Mouse (Mus musculus) heart, postnatal 0 days (tissue): ENCODE data around the gene Igf1r. TPM values are rescaled to one million over a fixed set of nuclear protein-coding genes. Genes with fewer than 3 reads are reported as not detected.
A peak's percentile ranks its signal among the peaks of the same experiment; 100 is the strongest.

ENCODE experiments used
- ATAC-seq: fragments of 200-750 bp; cut with Nextera tagmentation; 2 replicates; pipeline ENCODE4 v1.8.0; 2017; ENCODE audit warnings: low read depth, moderate number of reproducible peaks, moderate library complexity; ENCODE audit not compliant: insufficient read depth
- DNase-seq: peaks from one replicate; pipeline ENCODE4 v3.0.0-alpha.2; 2016; ENCODE audit warnings: low spot score
- H3K27ac ChIP-seq: fragments of 300-500 bp; sonication (generic); 2 replicates; pipeline ENCODE4 v1.5.1; 2014; ENCODE audit warnings: low read depth, mild to moderate bottlenecking
- H3K27me3 ChIP-seq: fragments of 300-500 bp; sonication (generic); 2 replicates; pipeline ENCODE4 v1.6.1; 2014; ENCODE audit warnings: low read length, mixed read lengths; ENCODE audit not compliant: control insufficient read depth, insufficient read depth
- H3K36me3 ChIP-seq: fragments of 300-500 bp; sonication (generic); replicated peaks from 2 replicates; pipeline ENCODE4 v1.6.1; 2014; ENCODE audit warnings: low read length, mixed read lengths; ENCODE audit not compliant: control insufficient read depth, insufficient read depth
- H3K4me1 ChIP-seq: fragments of 300-500 bp; sonication (generic); 2 replicates; pipeline ENCODE4 v1.6.1; 2014; ENCODE audit warnings: antibody characterized with exemption; ENCODE audit not compliant: control insufficient read depth, insufficient read depth
- H3K4me2 ChIP-seq: fragments of 300-500 bp; sonication (generic); 2 replicates; pipeline ENCODE4 v1.6.1; 2014; ENCODE audit warnings: low read depth, mild to moderate bottlenecking, low read length, moderate library complexity
- H3K4me3 ChIP-seq: fragments of 300-500 bp; sonication (generic); 2 replicates; pipeline ENCODE4 v1.5.1; 2014; ENCODE audit warnings: low read depth, low read length
- H3K9ac ChIP-seq: fragments of 300-500 bp; sonication (generic); replicated peaks from 2 replicates; pipeline ENCODE4 v1.6.1; 2014; ENCODE audit warnings: low read depth, low read length, mixed read lengths
- H3K9me3 ChIP-seq: fragments of 300-500 bp; sonication (generic); replicated peaks from 2 replicates; pipeline ENCODE4 v1.6.1; 2016; ENCODE audit warnings: low read length; ENCODE audit not compliant: control insufficient read depth
- CTCF ChIP-seq: IDR thresholded peaks from 2 replicates; pipeline ENCODE4 v1.5.1; 2016; ENCODE audit warnings: antibody characterized with exemption, control low read depth, low read depth
- EP300 ChIP-seq: IDR thresholded peaks from 2 replicates; pipeline ENCODE4 v1.6.1; 2016; ENCODE audit warnings: antibody characterized with exemption, low read depth
- WGBS: fragments of 180-500 bp; shearing (Covaris S2); extraction: QIAGEN DNeasy Blood & Tissue Kit; methylation state at CpG from one replicate; pipeline ENCODE4 v1.1.7; 2014; 5-methylcytosine and 5-hydroxymethylcytosine counted together
- polyA plus RNA-seq: library from polyadenylated mRNA; unstranded; fragments of >200 nt; fragmentation: Nextera tagmentation; extraction: Ambion mirVana; gene quantifications from 2 replicates; pipeline ENCODE4 v1.2.1, GENCODE M21; 2015
- total RNA-seq: library from RNA; depleted of rRNA; stranded (reverse); fragments of >200 nt; gene quantifications from 2 replicates; pipeline ENCODE4 v1.2.3, GENCODE M21; 2014; ENCODE audit warnings: low replicate concordance

The Igf1r gene
- total and polyA plus RNA-seq, 2 experiments from 2014 or later = 8.8 to 41.8 TPM

DNA sequence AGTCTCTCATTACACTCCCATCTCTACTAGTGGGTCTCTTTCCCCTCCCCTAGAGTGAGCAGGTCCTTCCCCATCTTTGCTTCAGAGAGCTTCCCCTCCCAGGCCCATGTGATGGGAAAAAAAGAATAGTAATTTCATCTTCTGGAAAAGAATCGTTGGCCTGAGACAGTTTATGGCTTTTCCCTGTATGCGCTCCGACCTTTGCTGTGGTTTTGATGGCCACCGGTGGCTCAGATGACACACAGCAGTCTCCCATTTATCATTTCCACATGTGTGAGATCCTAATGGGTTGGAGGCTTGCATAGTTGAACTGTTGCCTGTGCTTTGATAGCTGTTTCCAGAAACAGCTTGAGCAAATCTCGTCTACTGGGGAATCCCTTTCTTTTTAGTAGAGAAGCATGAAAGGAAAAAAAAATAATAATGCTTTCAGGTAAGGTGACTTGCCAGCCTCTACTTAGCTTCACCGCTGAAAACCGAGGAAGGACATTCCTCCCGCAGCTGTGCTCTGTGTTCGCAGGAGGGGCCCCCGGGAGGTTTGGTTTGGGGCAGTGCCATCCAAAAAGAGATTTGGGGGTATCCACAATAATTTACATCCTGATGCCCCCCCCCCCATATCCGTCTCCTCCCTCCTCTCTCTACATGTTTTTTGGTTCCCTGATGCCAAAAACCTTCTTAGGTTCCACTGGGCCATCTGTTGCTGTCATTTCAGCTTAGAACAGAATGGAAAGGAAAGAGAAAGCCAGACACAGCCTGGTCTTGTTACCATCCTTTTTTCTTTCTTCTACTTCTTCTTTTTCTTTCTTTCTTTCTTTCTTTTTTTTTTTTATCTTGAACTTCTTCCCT lies 324.6 kb downstream of the Igf1r start:
- 65% methylated on average over 11 of the region's 11 CpGs for WGBS
- Histone ChIP-seq H3K9ac (no peak overlapping the region), H3K27me3 (peaks cover 7% of the 10 kb centered on the region; the same call in 1 of the 2 replicates), H3K4me2 (peak overlapping the region; percentile 73; the same call in 1 of the 2 replicates), H3K4me1 (peaks cover 10% of the 10 kb centered on the region), H3K9me3 (no peaks in the 10 kb centered on the region), H3K4me3 (no peak overlapping the region; the same call in 1 of the 2 replicates), H3K27ac (0 out of 2 replicates have a peak overlapping the region, but pooled peaks have one; percentile 11), H3K36me3 (no peaks in the 10 kb centered on the region)
- no peak for DNase-seq
- ATAC-seq = no peak
- no peak for TF ChIP-seq CTCF
- TF ChIP-seq EP300 = no peak

DNA sequence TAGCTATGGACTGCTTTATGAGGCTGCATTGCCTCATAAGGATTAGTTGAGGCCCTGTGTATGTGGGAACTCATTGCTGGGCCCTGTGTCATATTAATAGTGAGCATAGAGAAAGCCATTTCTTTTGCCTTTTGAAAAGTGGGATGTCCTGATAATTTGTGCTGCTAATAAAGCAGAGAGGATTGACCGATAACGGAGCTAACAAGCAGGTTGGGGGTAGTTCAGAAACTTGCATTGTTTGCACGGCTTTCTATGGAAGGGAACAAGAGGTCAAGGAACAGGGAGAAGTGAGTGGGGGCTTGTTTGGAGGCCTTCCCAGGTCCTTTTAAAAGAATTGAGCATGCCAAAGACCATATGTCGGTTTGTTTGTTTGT lies 325.3 kb downstream of the Igf1r start:
- no peak for TF ChIP-seq EP300
- no peak for TF ChIP-seq CTCF
- H3K4me1 ChIP-seq = peaks cover 10% of the 10 kb centered on the region
- no peak overlapping the region for H3K4me3 ChIP-seq
- H3K27ac ChIP-seq = no peak overlapping the region
- peaks cover 7% of the 10 kb centered on the region; the same call in 1 of the 2 replicates for H3K27me3 ChIP-seq
- no peak overlapping the region for H3K9ac ChIP-seq
- DNase-seq (no peak), ATAC-seq (no peak)
- no peak overlapping the region; the same call in 1 of the 2 replicates for H3K4me2 ChIP-seq
- 88% methylated on average over 4 of the region's 4 CpGs for WGBS
- no peaks in the 10 kb centered on the region for H3K36me3 ChIP-seq
- H3K9me3 ChIP-seq = no peaks in the 10 kb centered on the region

DNA sequence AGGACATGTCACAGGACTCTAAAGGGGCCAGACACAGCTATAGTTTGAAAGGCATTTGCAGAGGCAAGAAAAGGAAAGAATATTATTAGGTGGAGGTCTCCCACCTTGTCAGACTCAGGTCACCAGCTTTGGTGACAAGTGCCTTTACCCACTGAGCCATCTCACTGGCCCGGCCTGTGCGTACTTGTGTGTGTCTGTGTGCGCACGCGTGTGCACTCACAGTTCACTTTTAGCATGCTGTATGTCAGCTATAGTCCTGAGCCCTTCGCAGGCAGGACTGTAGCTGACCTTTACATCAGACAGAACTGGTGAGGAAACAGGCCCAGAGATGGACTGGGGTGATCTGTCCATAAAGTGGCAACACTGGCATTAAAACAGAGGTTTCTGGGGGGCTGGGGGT lies 325.8 kb downstream of the Igf1r start:
- no peak overlapping the region for H3K9ac ChIP-seq
- H3K9me3 ChIP-seq = no peaks in the 10 kb centered on the region
- H3K27ac ChIP-seq = no peak overlapping the region; the same call in 1 of the 2 replicates
- ATAC-seq = no peak
- peaks cover 7% of the 10 kb centered on the region; the same call in 1 of the 2 replicates for H3K27me3 ChIP-seq
- 95% methylated on average over 6 of the region's 6 CpGs for WGBS
- DNase-seq = no peak
- no peaks in the 10 kb centered on the region for H3K36me3 ChIP-seq
- H3K4me3 ChIP-seq = no peak overlapping the region
- peaks cover 10% of the 10 kb centered on the region for H3K4me1 ChIP-seq
- H3K4me2 ChIP-seq = no peak overlapping the region; the same call in 1 of the 2 replicates
- TF ChIP-seq EP300 (no peak), CTCF (no peak)

DNA sequence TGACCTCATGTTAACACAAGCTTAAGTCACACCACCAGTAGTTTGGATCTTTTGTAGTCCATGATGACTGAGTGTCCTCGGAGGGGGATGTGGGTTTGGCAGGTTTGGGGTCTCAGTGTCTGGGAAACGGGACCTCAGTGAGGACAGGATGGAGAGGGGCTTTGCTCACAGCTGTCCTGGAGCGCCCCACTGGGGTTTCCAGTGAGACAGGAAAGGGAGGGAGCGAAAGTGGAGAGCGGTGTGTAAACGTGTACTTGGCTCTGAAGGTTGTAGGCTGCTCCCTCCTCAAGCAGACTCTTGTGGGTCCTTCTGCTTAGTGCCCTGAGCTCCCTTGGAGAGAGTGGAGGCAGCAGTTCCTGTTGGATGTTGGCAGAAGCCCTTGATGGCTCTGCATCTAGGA lies 326.3 kb downstream of the Igf1r start:
- DNase-seq (no peak), ATAC-seq (no peak)
- Histone ChIP-seq H3K9me3 (no peaks in the 10 kb centered on the region), H3K4me2 (peak overlapping the region; percentile 28; the same call in 1 of the 2 replicates), H3K4me1 (peaks cover 10% of the 10 kb centered on the region), H3K9ac (no peak overlapping the region), H3K27me3 (peaks cover 7% of the 10 kb centered on the region; the same call in 1 of the 2 replicates), H3K4me3 (no peak overlapping the region; the same call in 1 of the 2 replicates), H3K27ac (no peak overlapping the region), H3K36me3 (no peaks in the 10 kb centered on the region)
- no peak for TF ChIP-seq EP300
- 70% methylated on average over 6 of the region's 6 CpGs for WGBS

DNA sequence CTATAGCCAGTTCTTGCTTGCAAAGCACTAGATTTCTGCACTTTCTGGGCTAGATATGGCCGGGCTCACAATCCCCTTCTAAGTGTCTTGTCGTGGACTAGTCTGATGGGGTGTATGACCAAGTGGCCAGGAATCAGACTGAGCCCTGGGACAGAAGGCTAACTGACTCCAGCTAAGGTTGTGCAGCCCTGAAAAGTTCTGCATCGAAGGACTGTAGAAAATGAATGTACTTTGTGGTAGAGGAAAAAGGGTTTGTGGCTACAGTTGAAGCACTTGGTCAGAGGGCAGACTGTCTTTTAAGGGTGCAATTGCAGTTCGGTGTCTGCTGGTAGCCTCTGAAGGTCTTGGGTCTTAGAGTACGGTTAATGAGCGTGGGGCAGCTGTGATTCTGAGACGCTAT lies 326.9 kb downstream of the Igf1r start:
- Histone ChIP-seq H3K27ac (no peak overlapping the region), H3K4me2 (peak overlapping the region; percentile 28; the same call in 1 of the 2 replicates), H3K27me3 (peaks cover 4% of the 10 kb centered on the region; the same call in 1 of the 2 replicates), H3K36me3 (no peaks in the 10 kb centered on the region), H3K4me3 (no peak overlapping the region), H3K9me3 (no peaks in the 10 kb centered on the region), H3K4me1 (peaks cover 10% of the 10 kb centered on the region), H3K9ac (no peak overlapping the region)
- no peak for TF ChIP-seq CTCF
- no peak for TF ChIP-seq EP300
- DNase-seq = no peak
- ATAC-seq = no peak
- 79% methylated on average over 7 of the region's 7 CpGs for WGBS
